Mouse (Mus musculus) ovary, postnatal 10 days (tissue): ENCODE measurements around the gene Gucy2d.

Source experiments
- DNase-seq: peaks from one replicate; pipeline ENCODE4 v3.0.0; 2022; ENCODE audit warnings: low spot score

Gene Gucy2d

GRCm38 (mm10) chr7:98490328-98490727 lies 50.1 kb downstream of the Gucy2d start:
- DNase-seq, result no peak

GRCm38 (mm10) chr7:98490911-98491310 lies 50.7 kb downstream of the Gucy2d start:
- no peak for DNase-seq

GRCm38 (mm10) chr7:98491451-98492200 lies 51.4 kb downstream of the Gucy2d start:
- no peak for DNase-seq

- no peak for DNase-seq
These were observed 52.1 kb downstream of the Gucy2d start for GRCm38 (mm10) chr7:98492331-98492730.

- DNase-seq, result no peak
These were observed 53.1 kb downstream of the Gucy2d start for GRCm38 (mm10) chr7:98493307-98493706.

GRCm38 (mm10) chr7:98493901-98494480 lies 53.8 kb downstream of the Gucy2d start:
- DNase-seq, result no peak

GRCm38 (mm10) chr7:98495591-98495990 lies 55.4 kb downstream of the Gucy2d start:
- DNase-seq, result no peak

- no peak for DNase-seq
These were observed 57.2 kb downstream of the Gucy2d start for GRCm38 (mm10) chr7:98497451-98497850.

GRCm38 (mm10) chr7:98498101-98498500 lies 57.9 kb downstream of the Gucy2d start:
- no peak for DNase-seq

GRCm38 (mm10) chr7:98498656-98499560 lies 58.7 kb downstream of the Gucy2d start:
- DNase-seq, result no peak

GRCm38 (mm10) chr7:98499561-98500292 lies 59.5 kb downstream of the Gucy2d start:
- DNase-seq, result no peak

- no peak for DNase-seq
These were observed 60.3 kb downstream of the Gucy2d start for GRCm38 (mm10) chr7:98500470-98500869.

- DNase-seq, result no peak
These were observed 60.9 kb downstream of the Gucy2d start for GRCm38 (mm10) chr7:98501078-98501477.

GRCm38 (mm10) chr7:98502921-98503320 lies 62.7 kb downstream of the Gucy2d start:
- DNase-seq, result no peak

GRCm38 (mm10) chr7:98503951-98504647 lies 63.9 kb downstream of the Gucy2d start:
- no peak for DNase-seq

GRCm38 (mm10) chr7:98504726-98505314 lies 64.6 kb downstream of the Gucy2d start:
- no peak for DNase-seq

GRCm38 (mm10) chr7:98505664-98506063 lies 65.4 kb downstream of the Gucy2d start:
- no peak for DNase-seq

GRCm38 (mm10) chr7:98510961-98511958 lies 71.0 kb downstream of the Gucy2d start:
- no peak for DNase-seq

GRCm38 (mm10) chr7:98513251-98513650 lies 73.0 kb downstream of the Gucy2d start:
- no peak for DNase-seq

- DNase-seq, result no peak
These were observed 82.4 kb downstream of the Gucy2d start for GRCm38 (mm10) chr7:98522576-98522975.
